Mouse (Mus musculus) layer of hippocampus, adult 18-20 months (tissue): Measurements from ENCODE around the gene Cblb. TPM values are rescaled to one million over a fixed set of nuclear protein-coding genes. Genes with fewer than 3 reads are reported as not detected.

Source experiments
- DNase-seq, 2 experiments: peaks; one replicate each; pipeline ENCODE4 v3.0.0; 2022; ENCODE audit warnings: low spot score in 2 of 2
- total RNA-seq, 2 experiments: library from RNA; stranded (reverse); gene quantifications; 2 replicates each; pipeline ENCODE4 v1.2.3; 2021

The Cblb gene
- total RNA-seq, 2 experiments from 2014 or later = 35.2 to 35.3 TPM

GRCm38 (mm10) chr16:52071290-52071689 is 40.3 kb downstream of the Cblb start:
- no peak for DNase-seq

- no peak for DNase-seq
These were observed 40.8 kb downstream of the Cblb start for GRCm38 (mm10) chr16:52071766-52072209.

- DNase-seq = peak in 1 of 2 experiments; percentile 31
These were observed 45.6 kb downstream of the Cblb start for GRCm38 (mm10) chr16:52076652-52077051.

GRCm38 (mm10) chr16:52077901-52078300 is 46.9 kb downstream of the Cblb start:
- DNase-seq = no peak

GRCm38 (mm10) chr16:52078758-52079474 is 47.9 kb downstream of the Cblb start:
- DNase-seq = no peak

GRCm38 (mm10) chr16:52079475-52079823 is 48.4 kb downstream of the Cblb start:
- no peak for DNase-seq

GRCm38 (mm10) chr16:52080619-52081395 is 49.8 kb downstream of the Cblb start:
- DNase-seq = no peak

GRCm38 (mm10) chr16:52081756-52082155 is 50.7 kb downstream of the Cblb start:
- no peak for DNase-seq

- no peak for DNase-seq
These were observed 55.9 kb downstream of the Cblb start for GRCm38 (mm10) chr16:52086793-52087450.

GRCm38 (mm10) chr16:52089354-52089753 is 58.3 kb downstream of the Cblb start:
- DNase-seq = no peak

GRCm38 (mm10) chr16:52090899-52091298 is 59.9 kb downstream of the Cblb start:
- DNase-seq = no peak

- DNase-seq = no peak
These were observed 62.6 kb downstream of the Cblb start for GRCm38 (mm10) chr16:52093325-52094253.

- no peak for DNase-seq
These were observed 63.9 kb downstream of the Cblb start for GRCm38 (mm10) chr16:52094735-52095459.

- no peak for DNase-seq
These were observed 64.6 kb downstream of the Cblb start for GRCm38 (mm10) chr16:52095643-52096042.

- no peak for DNase-seq
These were observed 69.4 kb downstream of the Cblb start for GRCm38 (mm10) chr16:52100466-52100865.

GRCm38 (mm10) chr16:52104608-52105007 is 73.6 kb downstream of the Cblb start:
- no peak for DNase-seq

GRCm38 (mm10) chr16:52107836-52108235 is 76.8 kb downstream of the Cblb start:
- DNase-seq = no peak

- DNase-seq = peak in 1 of 2 experiments; percentile 55
These were observed 83.4 kb downstream of the Cblb start for GRCm38 (mm10) chr16:52114473-52114872.

- no peak for DNase-seq
These were observed 88.0 kb downstream of the Cblb start for GRCm38 (mm10) chr16:52119003-52119402.

GRCm38 (mm10) chr16:52124974-52125373 is 93.9 kb downstream of the Cblb start:
- no peak for DNase-seq
